Mouse (Mus musculus) G1E (cell line): ENCODE measurements at regions not wholly inside any gene's neighbourhood (a gene's known extent, or its start where the extent isn't known, plus 50 kb on each side); places are given as distances from the start of the nearest gene placed in this dataset.
A peak's percentile ranks its signal among the peaks of the same experiment; 100 is the strongest.

Source experiments
- CTCF ChIP-seq: IDR thresholded peaks from 2 replicates; pipeline ENCODE4 v1.5.1; 2012; ENCODE audit warnings: low read depth, low read length, inconsistent platforms, mixed read lengths
- GATA1 ChIP-seq: IDR thresholded peaks from 2 replicates; pipeline ENCODE4 v1.6.1; 2012; ENCODE audit warnings: borderline replicate concordance, low read length, inconsistent platforms, mixed read lengths
- GATA2 ChIP-seq: IDR thresholded peaks from 2 replicates; pipeline ENCODE4 v1.6.1; 2012; ENCODE audit warnings: low read depth, low read length, inconsistent platforms, borderline replicate concordance
- POLR2AphosphoS5 ChIP-seq: IDR thresholded peaks from 2 replicates; pipeline ENCODE4 v1.6.1; 2012; ENCODE audit warnings: low read depth, low read length, inconsistent platforms; ENCODE audit not compliant: insufficient replicate concordance
- TAL1 ChIP-seq: conservative IDR thresholded peaks from 2 replicates; pipeline ENCODE4 v1.6.1; 2012; ENCODE audit warnings: low read depth, low read length, inconsistent platforms, mixed read lengths

GRCm38 (mm10) chr1:155025862-155026478 lies 73.5 kb downstream of the Ier5 start:
- TF ChIP-seq CTCF (peak; percentile 52; the same call in 1 of the 2 replicates), GATA1 (no peak), POLR2AphosphoS5 (no peak), TAL1 (no peak), GATA2 (no peak)
